Mouse (Mus musculus) gastrocnemius, adult 8-10 months (tissue): ENCODE measurements around the gene Dip2c. TPM values are rescaled to one million over a fixed set of nuclear protein-coding genes. Genes with fewer than 3 reads are reported as not detected.

Source experiments
- DNase-seq, 2 experiments: peaks; one replicate each; pipeline ENCODE4 v3.0.0; 2022; ENCODE audit warnings: low spot score in 2 of 2
- total RNA-seq, 4 experiments: library from RNA; stranded (reverse); gene quantifications; 2 replicates each; pipeline ENCODE4 v1.2.4; 2022

The Dip2c gene
- total RNA-seq, 4 experiments from 2014 or later = 10.2 to 12.3 (median 11.7) TPM

GRCm38 (mm10) chr13:9663593-9663992 is 387.3 kb downstream of the Dip2c start:
- DNase-seq = no peak

- DNase-seq = no peak
These were observed 391.7 kb downstream of the Dip2c start for GRCm38 (mm10) chr13:9667954-9668496.

GRCm38 (mm10) chr13:9669246-9669645 is 392.9 kb downstream of the Dip2c start:
- no peak for DNase-seq

GRCm38 (mm10) chr13:9674126-9674525 is 397.8 kb downstream of the Dip2c start:
- DNase-seq = no peak

GRCm38 (mm10) chr13:9681492-9681891 is 405.2 kb downstream of the Dip2c start:
- DNase-seq = no peak

GRCm38 (mm10) chr13:9683280-9683679 is 407.0 kb downstream of the Dip2c start:
- DNase-seq = no peak

- no peak for DNase-seq
These were observed 408.0 kb downstream of the Dip2c start for GRCm38 (mm10) chr13:9684153-9684923.

- no peak for DNase-seq
These were observed 409.9 kb downstream of the Dip2c start for GRCm38 (mm10) chr13:9686261-9686660.

- DNase-seq = no peak
These were observed 410.4 kb downstream of the Dip2c start for GRCm38 (mm10) chr13:9686765-9687164.

- DNase-seq = no peak
These were observed 413.0 kb downstream of the Dip2c start for GRCm38 (mm10) chr13:9689366-9689765.

GRCm38 (mm10) chr13:9692876-9693275 is 416.5 kb downstream of the Dip2c start:
- no peak for DNase-seq

- no peak for DNase-seq
These were observed 418.3 kb downstream of the Dip2c start for GRCm38 (mm10) chr13:9694651-9695050.

GRCm38 (mm10) chr13:9695403-9695802 is 419.1 kb downstream of the Dip2c start:
- no peak for DNase-seq

- DNase-seq = no peak
These were observed 419.5 kb downstream of the Dip2c start for GRCm38 (mm10) chr13:9695809-9696208.

GRCm38 (mm10) chr13:9697340-9697739 is 421.0 kb downstream of the Dip2c start:
- DNase-seq = no peak

GRCm38 (mm10) chr13:9702615-9703235 is 426.4 kb downstream of the Dip2c start:
- no peak for DNase-seq

GRCm38 (mm10) chr13:9706720-9707119 is 430.4 kb downstream of the Dip2c start:
- DNase-seq = no peak

- no peak for DNase-seq
These were observed 432.3 kb downstream of the Dip2c start for GRCm38 (mm10) chr13:9708433-9709240.

GRCm38 (mm10) chr13:9712409-9712808 is 436.1 kb downstream of the Dip2c start:
- no peak for DNase-seq

- DNase-seq = no peak
These were observed 436.6 kb downstream of the Dip2c start for GRCm38 (mm10) chr13:9712971-9713370.

- DNase-seq = no peak
These were observed 437.3 kb downstream of the Dip2c start for GRCm38 (mm10) chr13:9713462-9714134.
